Mouse (Mus musculus): ENCODE data around the gene Zbtb20.

GRCm38 (mm10) chr16:43610375-43610774 lies 734.7 kb downstream of the Zbtb20 start:
- TF ChIP-seq POLR2A (IDR thresholded peaks at IDR 0.05; ENCODE audit: borderline replicate concordance, low read depth, low read length) (no peak), CTCF (IDR thresholded peaks at IDR 0.05; ENCODE audit: low read depth, low read length) (no peak)

Measured in bone marrow macrophage, adult 2 months (primary cell).